Mouse (Mus musculus) testis, adult 2 months (tissue): ENCODE data around the gene Krt13. TPM values are rescaled to one million over a fixed set of nuclear protein-coding genes. Genes with fewer than 3 reads are reported as not detected.

Experiments
- H3K27ac ChIP-seq: fragments of 200-500 bp; 2 replicates; pipeline ENCODE4 v1.5.1; 2012; ENCODE audit warnings: low read depth, low read length; ENCODE audit not compliant: control insufficient read depth, insufficient read depth
- H3K27me3 ChIP-seq: fragments of 200-500 bp; 2 replicates; pipeline ENCODE4 v1.6.1; 2012; ENCODE audit warnings: mild to moderate bottlenecking, low read length, moderate library complexity; ENCODE audit not compliant: control insufficient read depth, insufficient read depth
- H3K36me3 ChIP-seq: fragments of 200-500 bp; 2 replicates; pipeline ENCODE4 v1.6.1; 2012; ENCODE audit warnings: mild to moderate bottlenecking, low read length; ENCODE audit not compliant: control insufficient read depth, insufficient read depth
- H3K4me1 ChIP-seq: fragments of 200-500 bp; 2 replicates; pipeline ENCODE4 v1.6.1; 2012; ENCODE audit warnings: low read length; ENCODE audit not compliant: control insufficient read depth, insufficient read depth
- H3K4me3 ChIP-seq: fragments of 200-500 bp; 2 replicates; pipeline ENCODE4 v1.5.1; 2012; ENCODE audit warnings: low read depth, mild to moderate bottlenecking, low read length, moderate library complexity, mixed read lengths; ENCODE audit not compliant: control insufficient read depth
- CTCF ChIP-seq: fragments of 200-500 bp; IDR thresholded peaks from 2 replicates; pipeline ENCODE4 v1.5.1; 2012; ENCODE audit warnings: low read depth, mild to moderate bottlenecking, inconsistent platforms, low read length, moderate library complexity; ENCODE audit not compliant: control insufficient read depth, insufficient read depth, insufficient replicate concordance
- POLR2A ChIP-seq: fragments of 200-500 bp; IDR thresholded peaks from 2 replicates; pipeline ENCODE4 v1.6.1; 2012; ENCODE audit warnings: low read depth, mild to moderate bottlenecking, inconsistent platforms, low read length, moderate library complexity; ENCODE audit not compliant: control insufficient read depth
- polyA plus RNA-seq: library from polyadenylated mRNA; depleted of rRNA; stranded (reverse); fragments of >200 nt; gene quantifications from 2 replicates; pipeline ENCODE4 v1.2.3, GENCODE M21; 2012

Krt13 gene
- polyA plus RNA-seq, 1 experiment: not detected

- Histone ChIP-seq H3K27ac (no peak overlapping the region), H3K4me3 (no peak overlapping the region), H3K27me3 (no peaks in the 10 kb centered on the region), H3K36me3 (no peaks in the 10 kb centered on the region), H3K4me1 (no peaks in the 10 kb centered on the region)
- TF ChIP-seq CTCF (no peak), POLR2A (no peak)
Measured at GRCm38 (mm10) chr11:100137693-100138092, 16.3 kb upstream of the Krt13 start.

- H3K27me3 ChIP-seq: no peaks in the 10 kb centered on the region
- TF ChIP-seq POLR2A (no peak), CTCF (no peak)
- no peak overlapping the region for H3K4me3 ChIP-seq
- H3K36me3 ChIP-seq: no peaks in the 10 kb centered on the region
- no peak overlapping the region for H3K27ac ChIP-seq
- no peaks in the 10 kb centered on the region for H3K4me1 ChIP-seq
Measured at GRCm38 (mm10) chr11:100136559-100136958, 15.2 kb upstream of the Krt13 start.

- H3K4me3 ChIP-seq: no peak within 1 kb of the TSS
- no peaks in the 10 kb centered on the region for H3K27me3 ChIP-seq
- H3K27ac ChIP-seq: no peak within 1 kb of the TSS
- TF ChIP-seq CTCF (no peak), POLR2A (no peak)
- no peaks in the 10 kb centered on the region for H3K4me1 ChIP-seq
- H3K36me3 ChIP-seq: no peaks in the 10 kb centered on the region
Measured at GRCm38 (mm10) chr11:100135731-100136130, 14.4 kb upstream of the Krt13 start, which contains the start of gene Krt15. Gene Krt15, minus strand, starts transcription at chr11:100135928.

- H3K27ac ChIP-seq: no peak overlapping the region
- no peak for TF ChIP-seq POLR2A
- no peak for TF ChIP-seq CTCF
- no peak overlapping the region for H3K4me3 ChIP-seq
- H3K27me3 ChIP-seq: no peaks in the 10 kb centered on the region
- peaks cover 3% of the 10 kb centered on the region; the same call in 1 of the 2 replicates for H3K4me1 ChIP-seq
- H3K36me3 ChIP-seq: no peaks in the 10 kb centered on the region
Measured at GRCm38 (mm10) chr11:100124901-100125300, 3.5 kb upstream of the Krt13 start.

DNA sequence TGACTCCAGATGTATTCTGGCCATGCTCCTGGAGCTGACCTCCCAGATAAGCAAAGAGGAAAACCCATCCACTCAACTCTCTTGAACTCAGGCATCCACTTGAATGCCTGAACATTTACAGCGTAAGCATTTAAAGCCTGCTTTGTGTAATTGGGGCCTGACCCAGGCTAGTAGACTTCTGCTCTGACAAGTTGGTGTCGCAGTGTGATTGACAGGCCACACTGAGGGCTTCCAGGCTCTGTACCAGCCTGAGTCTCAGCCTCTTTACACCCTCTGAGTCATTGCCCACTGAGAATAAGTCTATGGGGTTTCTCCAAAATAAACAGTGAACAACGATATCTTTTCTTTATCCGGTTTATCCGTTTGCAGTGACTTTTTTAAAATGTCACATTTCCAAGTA, 1.0 kb downstream of the Krt13 start:
- Histone ChIP-seq H3K27me3 (no peaks in the 10 kb centered on the region), H3K4me1 (peaks cover 3% of the 10 kb centered on the region; the same call in 1 of the 2 replicates), H3K36me3 (no peaks in the 10 kb centered on the region), H3K27ac (no peak overlapping the region), H3K4me3 (no peak overlapping the region)
- no peak for TF ChIP-seq CTCF
- TF ChIP-seq POLR2A: no peak

- no peaks in the 10 kb centered on the region for H3K27me3 ChIP-seq
- no peak overlapping the region for H3K27ac ChIP-seq
- H3K4me1 ChIP-seq: no peaks in the 10 kb centered on the region
- TF ChIP-seq CTCF: no peak
- no peak for TF ChIP-seq POLR2A
- H3K4me3 ChIP-seq: no peak overlapping the region
- H3K36me3 ChIP-seq: no peaks in the 10 kb centered on the region
Measured at GRCm38 (mm10) chr11:100113742-100114029, 7.7 kb downstream of the Krt13 start.

DNA sequence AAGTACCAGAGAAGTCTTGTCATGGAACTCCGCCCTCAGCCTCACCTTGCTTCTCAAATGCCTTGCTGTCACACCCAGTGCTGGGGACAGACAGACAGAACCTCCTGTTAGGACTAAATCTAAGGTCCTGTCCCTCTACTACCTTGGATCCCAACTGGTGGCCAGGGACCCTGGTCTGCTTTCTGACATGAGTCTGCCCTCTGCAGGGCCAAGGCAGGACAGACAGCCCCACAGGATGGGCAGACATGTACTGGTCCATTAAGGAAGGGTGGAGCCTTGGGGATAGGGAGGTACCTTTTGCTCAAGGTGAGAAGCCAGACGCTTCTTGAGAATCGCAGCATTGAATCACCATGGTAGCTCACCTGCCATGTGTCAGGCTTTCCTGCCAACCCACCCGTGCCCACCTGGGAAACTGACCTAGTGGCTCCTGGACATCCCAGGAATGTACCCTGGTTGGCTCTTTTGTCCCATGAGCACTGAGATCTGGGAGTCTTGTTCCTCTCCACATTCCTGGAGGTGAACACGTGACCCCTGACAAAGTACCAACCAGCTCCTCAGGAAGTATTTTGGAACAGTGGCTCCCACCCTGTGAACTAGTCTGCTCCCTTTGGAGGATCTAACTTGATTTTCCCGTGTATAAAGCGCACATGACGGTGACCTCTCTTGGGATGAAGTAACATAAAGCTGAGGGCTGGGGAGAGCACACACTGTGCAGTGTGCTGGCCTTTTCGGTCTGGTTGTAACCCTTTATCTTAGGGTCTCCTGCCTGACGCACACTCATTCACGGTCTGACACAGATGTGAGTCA, 8.2 kb downstream of the Krt13 start:
- Histone ChIP-seq H3K36me3 (no peaks in the 10 kb centered on the region), H3K4me3 (no peak overlapping the region), H3K4me1 (no peaks in the 10 kb centered on the region), H3K27me3 (no peaks in the 10 kb centered on the region), H3K27ac (no peak overlapping the region)
- TF ChIP-seq CTCF: no peak
- TF ChIP-seq POLR2A: no peak

- H3K4me3 ChIP-seq: no peak within 1 kb of the TSS
- no peaks in the 10 kb centered on the region for H3K27me3 ChIP-seq
- H3K27ac ChIP-seq: no peak within 1 kb of the TSS
- no peak for TF ChIP-seq POLR2A
- no peak for TF ChIP-seq CTCF
- H3K4me1 ChIP-seq: no peaks in the 10 kb centered on the region
- H3K36me3 ChIP-seq: no peaks in the 10 kb centered on the region
Measured at GRCm38 (mm10) chr11:100105576-100106122, 15.7 kb downstream of the Krt13 start, which contains the start of gene Krt36. Gene Krt36, minus strand, starts transcription at chr11:100105626.
